Mouse (Mus musculus) lung, postnatal 0 days (tissue): ENCODE data around the gene Ppp2r2d.

Source experiments
- CTCF ChIP-seq: IDR thresholded peaks from 2 replicates; pipeline ENCODE4 v1.5.1; 2016; ENCODE audit warnings: antibody characterized with exemption, mild to moderate bottlenecking
- EP300 ChIP-seq: IDR thresholded peaks from 2 replicates; pipeline ENCODE4 v1.6.1; 2016; ENCODE audit warnings: antibody characterized with exemption, mild to moderate bottlenecking, control low read depth

DNA sequence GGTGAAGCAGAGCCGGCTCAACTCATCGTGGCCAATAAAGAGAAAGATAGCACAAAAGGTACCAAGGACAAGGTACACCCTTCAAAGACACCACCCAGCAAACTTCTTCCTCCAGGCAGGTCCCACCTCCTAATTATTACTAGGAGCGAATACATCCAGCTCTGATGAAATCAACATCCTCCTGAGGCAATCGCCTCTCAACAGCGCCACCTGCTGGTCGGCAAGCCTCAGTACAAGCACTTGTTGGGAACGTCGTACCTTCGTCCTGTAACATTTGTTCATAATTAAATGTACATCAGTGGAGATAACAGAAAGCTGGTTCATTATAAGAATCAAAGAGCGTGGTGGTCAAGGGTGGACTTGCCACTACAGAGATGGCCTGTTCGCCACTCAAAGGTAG, 18.1 kb upstream of the Ppp2r2d start:
- TF ChIP-seq CTCF = peak; percentile 98
- no peak for TF ChIP-seq EP300
